Mouse (Mus musculus) Muller cell, postnatal 12 days (primary cell): ENCODE data around the gene Gm14180.
"Not testable (repeated sequence)": the region's sequence is repeated elsewhere in the genome, so short reads cannot be mapped to it uniquely, and the experiment has no call there.

Source experiments
- DNase-seq: peaks from one replicate; pipeline ENCODE4 v3.0.0-alpha.2; 2015; ENCODE audit errors: inconsistent ontology term

The Gm14180 gene

DNA sequence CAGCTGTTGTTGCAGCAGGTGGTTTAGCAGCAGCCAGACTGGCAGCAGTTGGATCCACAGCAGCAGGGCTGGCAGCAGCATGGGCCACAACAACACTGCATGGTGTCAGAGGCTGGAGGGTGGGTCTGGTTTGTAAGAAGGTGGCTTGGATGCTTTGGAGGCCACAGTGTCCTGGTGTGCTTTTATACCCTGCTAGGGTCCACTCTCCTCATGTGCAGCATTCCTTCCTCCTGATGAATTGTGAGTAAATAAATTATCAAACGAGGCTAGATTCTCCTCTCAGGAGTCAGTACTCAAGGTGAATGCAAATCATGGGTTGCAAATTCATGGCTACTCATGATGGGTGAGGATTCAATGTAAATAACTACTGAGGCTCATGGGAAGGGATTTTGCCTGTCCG is at the start of gene Gm14180:
TSS of gene Gm14180 (minus strand) at position 101 of the 400 bp plus-strand sequence.
- no peak for DNase-seq

DNA sequence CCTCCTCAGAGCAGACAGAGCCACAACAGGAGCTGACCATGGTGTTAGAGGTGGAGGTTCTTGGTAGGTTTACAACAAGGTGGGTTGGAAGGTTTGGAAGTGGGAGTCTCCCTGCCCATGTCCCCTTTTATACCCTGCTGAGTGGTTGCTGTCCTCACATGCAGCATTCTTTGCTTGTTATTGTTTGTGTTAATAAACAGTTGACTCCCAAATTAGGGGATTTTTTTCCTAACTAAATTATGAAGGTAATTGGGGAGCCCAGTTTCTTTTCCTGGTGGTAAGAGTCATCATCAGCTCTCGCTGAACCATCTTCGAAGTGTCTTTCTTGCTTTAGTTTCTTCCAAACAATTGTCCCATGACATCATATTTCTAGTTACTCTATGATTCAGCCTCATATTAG is 46.5 kb upstream of the Gm14180 start, which contains the start of gene Krtap4-8:
TSS of gene Krtap4-8 (minus strand) at position 101 of the 400 bp plus-strand sequence.
- DNase-seq: no peak

- DNase-seq: no peak
Observed at GRCm38 (mm10) chr11:99778401-99778800, 44.3 kb upstream of the Gm14180 start.

DNA sequence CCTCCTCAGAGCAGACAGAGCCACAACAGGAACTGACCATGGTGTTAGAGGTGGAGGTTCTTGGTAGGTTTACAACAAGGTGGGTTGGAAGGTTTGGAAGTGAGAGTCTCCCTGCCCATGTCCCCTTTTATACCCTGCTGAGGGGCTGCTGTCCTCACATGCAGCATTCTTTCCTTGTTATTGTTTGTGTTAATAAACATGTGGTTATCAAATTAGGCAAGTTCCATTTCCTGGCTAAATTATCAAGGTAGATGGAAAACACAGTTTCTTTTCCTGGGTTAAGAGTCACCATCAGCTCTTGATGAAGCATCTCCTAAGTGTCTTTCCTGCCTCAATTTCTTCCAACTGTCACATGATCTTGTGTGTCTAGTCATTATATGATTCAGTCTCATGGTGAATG is 38.7 kb upstream of the Gm14180 start, which contains the start of gene Gm11595:
TSS of gene Gm11595 (minus strand) at position 101 of the 400 bp plus-strand sequence.
- DNase-seq: not testable (repeated sequence)

DNA sequence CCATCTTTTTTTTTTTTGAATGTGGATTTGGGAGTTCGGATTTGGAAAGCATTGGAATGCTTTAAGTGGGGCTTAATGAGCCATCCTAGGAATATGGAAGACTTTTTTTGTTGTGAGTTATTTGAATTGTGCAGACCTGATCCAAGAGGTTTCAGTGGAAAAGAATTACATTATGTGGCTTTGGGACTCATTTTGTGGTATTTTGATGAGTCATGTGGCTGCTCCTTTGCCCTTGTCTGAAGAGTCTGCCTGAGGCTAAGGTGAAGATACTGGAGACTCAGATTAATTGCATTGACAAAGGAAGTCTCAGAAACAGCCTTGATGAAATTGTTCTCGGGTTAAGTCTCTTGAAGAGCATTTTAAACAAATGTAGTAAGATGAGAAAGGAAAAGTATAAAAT is 34.3 kb upstream of the Gm14180 start:
- DNase-seq: peak; percentile 78

GRCm38 (mm10) chr11:99758877-99759276 is 24.8 kb upstream of the Gm14180 start:
- DNase-seq: no peak

DNA sequence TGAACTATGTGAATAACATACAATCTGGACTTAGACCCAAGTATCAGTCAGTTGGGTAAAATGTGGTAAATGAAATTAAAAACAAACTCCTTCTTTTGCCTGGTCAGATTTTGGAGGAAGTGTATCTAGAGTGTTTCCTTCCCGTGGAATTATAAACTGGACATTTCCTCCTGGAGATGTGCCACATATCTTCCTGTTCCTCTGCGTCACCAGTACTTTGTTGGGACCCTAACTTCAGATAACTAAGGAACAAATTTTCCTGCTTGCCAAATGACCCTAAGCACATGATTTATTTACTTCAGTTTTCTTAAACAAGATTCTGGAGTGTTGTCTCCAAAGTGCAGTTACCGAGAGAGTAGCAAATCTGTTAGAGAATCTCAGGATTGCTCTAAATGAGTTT is 9.9 kb upstream of the Gm14180 start:
- no peak for DNase-seq

- DNase-seq: no peak
Observed at GRCm38 (mm10) chr11:99724061-99724460, 10.0 kb downstream of the Gm14180 start.

GRCm38 (mm10) chr11:99718759-99719158 is 15.3 kb downstream of the Gm14180 start:
- DNase-seq: no peak

GRCm38 (mm10) chr11:99690463-99690862 is 43.6 kb downstream of the Gm14180 start, which contains the start of gene Gm14190:
Gene Gm14190 (minus strand): TSS chr11:99690740.
- DNase-seq: no peak

DNA sequence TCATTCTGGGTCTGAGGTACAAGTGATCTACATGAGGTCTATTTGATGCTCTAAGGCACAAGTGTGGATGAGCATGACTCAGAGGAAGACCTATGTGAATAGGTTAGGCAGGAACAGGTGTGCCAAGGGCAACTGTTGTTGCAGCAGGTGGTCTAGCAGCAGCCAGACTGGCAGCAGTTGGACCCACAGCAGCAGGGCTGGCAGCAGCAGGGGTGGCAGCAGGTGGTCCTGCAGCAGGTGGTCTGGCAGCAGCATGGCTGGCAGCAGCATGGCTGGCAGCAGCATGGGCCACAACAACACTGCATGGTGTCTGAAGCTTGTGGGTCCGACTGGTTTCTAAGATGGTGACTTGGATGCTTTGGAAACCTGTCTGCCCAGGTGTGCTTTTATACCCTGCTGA is 48.9 kb downstream of the Gm14180 start:
- DNase-seq: not testable (repeated sequence)
